Mouse (Mus musculus) lung, postnatal 0 days (tissue): Measurements from ENCODE around the gene AU018091.

Source experiments
- CTCF ChIP-seq: IDR thresholded peaks from 2 replicates; pipeline ENCODE4 v1.5.1; 2016; ENCODE audit warnings: antibody characterized with exemption, mild to moderate bottlenecking
- EP300 ChIP-seq: IDR thresholded peaks from 2 replicates; pipeline ENCODE4 v1.6.1; 2016; ENCODE audit warnings: antibody characterized with exemption, mild to moderate bottlenecking, control low read depth

- TF ChIP-seq EP300 = no peak
- no peak for TF ChIP-seq CTCF
Measured at GRCm38 (mm10) chr7:3168925-3169324, at the start of gene AU018091.
